Mouse (Mus musculus): Measurements from ENCODE around the gene Psmb8. TPM values are rescaled to one million over a fixed set of nuclear protein-coding genes. Genes with fewer than 3 reads are reported as not detected.

The Psmb8 gene
- total RNA-seq, 2 experiments from 2014 or later = 2.2 to 3.4 TPM

- Histone ChIP-seq H3K4me3 (peak overlapping the region; percentile 87), H3K27ac (peak overlapping the region; percentile 82)
- intact Hi-C loops (cut with DNase I) = no loop called here
- DNase-seq = peak; percentile 57
- no peak for TF ChIP-seq CTCF (IDR thresholded peaks at IDR 0.05)
Measured at GRCm38 (mm10) chr17:34197904-34198520, 491 bp downstream of the Psmb8 start.

DNA sequence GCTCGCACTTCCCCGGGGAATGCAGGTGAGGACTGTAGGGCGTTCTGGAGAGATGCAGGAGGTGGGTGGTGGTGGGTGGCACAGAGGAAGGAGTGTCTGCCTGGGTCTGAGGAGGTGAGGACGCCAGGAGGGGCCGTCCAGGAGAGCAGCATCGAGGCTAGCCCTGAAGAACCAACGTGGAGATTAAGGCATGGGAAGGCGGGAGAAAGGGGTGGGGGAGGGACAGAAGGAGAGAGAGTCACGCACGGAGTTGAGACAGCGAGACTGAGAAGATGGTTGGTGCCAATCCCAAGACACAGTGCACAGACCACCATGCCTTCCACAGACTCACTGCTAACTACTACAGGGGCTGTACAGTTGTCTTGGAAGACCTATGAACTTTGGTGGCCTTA, 996 bp downstream of the Psmb8 start:
- intact Hi-C loops (cut with DNase I) = no loop called here
- Histone ChIP-seq H3K4me3 (peak overlapping the region; percentile 87), H3K27ac (peak overlapping the region; percentile 82)
- no peak for DNase-seq
- TF ChIP-seq CTCF (IDR thresholded peaks at IDR 0.05) = no peak

DNA sequence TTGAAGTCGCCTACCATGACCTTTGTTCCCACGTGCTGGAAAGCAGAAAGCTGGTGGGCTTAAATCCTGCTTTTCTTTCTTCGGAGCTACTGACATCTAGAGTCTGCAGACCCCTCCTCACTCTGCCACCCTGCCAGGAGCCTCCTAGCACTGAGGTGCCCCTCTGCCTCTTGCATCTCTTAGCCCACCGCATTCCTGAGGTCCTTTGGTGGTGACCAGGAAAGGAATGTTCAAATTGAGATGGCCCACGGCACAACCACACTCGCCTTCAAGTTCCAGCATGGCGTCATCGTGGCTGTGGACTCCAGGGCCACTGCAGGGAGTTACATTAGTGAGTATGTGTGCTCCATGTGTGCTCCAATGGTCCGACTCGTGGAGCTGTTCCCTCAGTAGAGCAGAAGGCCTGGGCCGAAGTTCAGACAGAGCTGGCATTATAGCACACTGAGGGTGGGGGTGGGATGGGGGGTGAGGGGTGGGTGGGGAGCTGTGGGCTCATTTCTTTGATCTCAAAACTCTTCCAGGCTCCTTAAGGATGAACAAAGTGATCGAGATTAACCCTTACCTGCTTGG, 1.6 kb downstream of the Psmb8 start:
- H3K4me3 ChIP-seq = peak overlapping the region; percentile 87
- DNase-seq = no peak
- intact Hi-C loops (cut with DNase I) = no loop called here
- TF ChIP-seq CTCF (IDR thresholded peaks at IDR 0.05) = no peak
- no peak overlapping the region for H3K27ac ChIP-seq

- intact Hi-C loops (cut with DNase I) = no loop called here
- TF ChIP-seq CTCF (IDR thresholded peaks at IDR 0.05) = no peak
- no peak overlapping the region for H3K4me3 ChIP-seq
- DNase-seq = no peak
- no peak overlapping the region for H3K27ac ChIP-seq
Measured at GRCm38 (mm10) chr17:34200047-34200446, 2.5 kb downstream of the Psmb8 start.

- Histone ChIP-seq H3K27ac (no peak overlapping the region), H3K4me3 (no peak overlapping the region)
- no peak for TF ChIP-seq CTCF (IDR thresholded peaks at IDR 0.05)
- DNase-seq = no peak
- intact Hi-C loops (cut with DNase I) = no loop called here
Measured at GRCm38 (mm10) chr17:34200772-34201505, 3.4 kb downstream of the Psmb8 start.

DNA sequence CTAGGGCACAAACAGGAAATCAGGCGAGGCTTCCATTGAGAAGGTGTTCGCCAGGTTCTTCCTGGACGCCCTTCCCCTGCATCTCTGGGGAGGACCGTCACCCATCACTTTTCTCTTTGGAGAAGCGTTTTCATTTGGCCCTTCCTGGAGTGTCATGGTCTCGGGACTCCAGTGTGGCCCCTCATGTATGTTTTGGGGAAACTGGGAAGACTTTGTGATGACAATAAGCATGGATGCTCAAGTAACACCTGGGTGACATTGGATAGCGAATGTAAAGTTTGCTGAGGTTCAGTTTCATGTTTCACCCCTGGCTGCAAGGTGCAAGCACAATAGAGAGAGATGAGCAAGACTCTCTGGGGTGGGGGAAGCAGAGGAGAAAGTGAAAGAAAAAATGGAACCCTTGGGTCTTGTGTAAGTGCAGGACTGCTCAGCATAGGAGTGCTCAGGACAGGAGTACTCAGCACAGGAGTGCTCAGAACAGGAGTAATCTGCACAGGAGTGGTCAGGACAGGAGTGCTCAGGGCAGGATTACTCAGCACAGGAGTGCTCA, 4.1 kb downstream of the Psmb8 start:
- Histone ChIP-seq H3K27ac (no peak overlapping the region), H3K4me3 (no peak overlapping the region)
- no peak for DNase-seq
- TF ChIP-seq CTCF (IDR thresholded peaks at IDR 0.05) = no peak
- intact Hi-C loops (cut with DNase I) = no loop called here

- intact Hi-C loops (cut with DNase I) = no loop called here
- Histone ChIP-seq H3K4me3 (no peak overlapping the region), H3K27ac (no peak overlapping the region)
- DNase-seq = no peak
- TF ChIP-seq CTCF (IDR thresholded peaks at IDR 0.05) = no peak
Measured at GRCm38 (mm10) chr17:34202760-34203442, 5.4 kb downstream of the Psmb8 start.

DNA sequence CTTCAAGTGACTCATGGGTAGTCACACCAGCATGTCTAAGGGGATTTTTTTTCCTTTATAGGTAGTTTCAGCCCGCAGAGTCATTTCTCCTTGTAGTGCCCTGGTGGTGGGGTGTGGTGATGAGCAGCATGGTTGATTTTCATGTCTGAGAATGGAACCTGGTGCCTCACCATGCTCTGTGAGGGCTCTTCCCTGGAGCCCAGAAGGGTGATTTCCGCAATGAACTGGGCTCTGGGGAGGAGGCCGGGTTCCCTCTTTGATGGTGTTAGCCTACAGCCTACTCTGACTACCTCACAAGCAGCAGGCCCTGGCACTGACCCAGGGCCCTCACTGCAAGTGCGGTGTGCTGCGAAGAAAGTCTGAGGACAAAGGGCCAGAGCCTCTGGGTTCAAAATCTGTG, 5.9 kb downstream of the Psmb8 start, which contains the start of gene Tap2:
Gene Tap2 (plus strand): TSS at position 84 of the 400 bp plus-strand sequence.
- DNase-seq = no peak
- Histone ChIP-seq H3K27ac (peak within 1 kb of the TSS; percentile 93), H3K4me3 (peak within 1 kb of the TSS; percentile 99)
- TF ChIP-seq CTCF (IDR thresholded peaks at IDR 0.05) = no peak
- intact Hi-C loops (cut with DNase I) = no loop called here

DNA sequence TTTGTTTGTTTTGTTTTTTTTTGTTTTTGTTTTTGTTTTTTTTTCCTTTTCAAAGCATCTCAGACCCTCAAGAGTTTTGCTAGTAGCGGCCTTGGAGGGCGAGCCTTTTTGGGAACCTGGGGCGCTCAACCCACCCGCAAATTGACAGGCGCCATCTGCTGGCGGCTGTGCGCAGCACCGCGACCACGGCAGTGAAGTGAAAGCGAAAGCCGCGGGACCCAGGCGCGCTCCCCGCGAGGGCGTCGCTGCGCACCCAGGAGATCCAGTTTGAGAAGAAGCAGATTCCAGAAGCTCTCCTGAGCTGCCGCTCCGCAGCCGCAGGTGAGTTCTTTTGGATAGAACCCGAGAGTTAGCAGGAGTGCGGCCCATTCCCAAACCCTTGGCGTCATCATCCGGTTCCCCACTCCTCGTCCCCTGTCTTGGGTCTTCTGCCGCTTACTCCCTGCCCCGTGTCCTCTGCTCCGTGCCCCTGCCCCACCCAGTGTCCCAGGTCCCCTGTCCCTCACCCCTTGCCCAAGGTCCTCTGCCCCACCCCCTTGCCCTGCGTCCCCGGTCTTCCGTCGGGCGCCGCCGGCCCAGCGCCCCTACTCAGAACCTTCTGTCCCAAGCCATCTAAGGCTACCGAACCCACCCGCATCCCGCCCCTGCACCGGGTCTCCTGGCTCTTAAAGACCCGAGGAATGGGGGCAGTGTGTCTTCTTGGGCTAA, 6.9 kb downstream of the Psmb8 start:
- H3K27ac ChIP-seq = peak overlapping the region; percentile 93
- intact Hi-C loops (cut with DNase I) = loop anchor here (2.0 kb wide), 1 partner anchor 34 kb away; no protein-coding TSS in a partner anchor
- TF ChIP-seq CTCF (IDR thresholded peaks at IDR 0.05) = peak; percentile 98
- DNase-seq = peak; percentile 93
- H3K4me3 ChIP-seq = peak overlapping the region; percentile 99

GRCm38 (mm10) chr17:34205021-34205745, 7.7 kb downstream of the Psmb8 start:
- Histone ChIP-seq H3K4me3 (peak overlapping the region; percentile 99), H3K27ac (peak overlapping the region; percentile 93)
- TF ChIP-seq CTCF (IDR thresholded peaks at IDR 0.05) = no peak
- DNase-seq = peak; percentile 79
- intact Hi-C loops (cut with DNase I) = loop anchor here (2.0 kb wide), 1 partner anchor 34 kb away; no protein-coding TSS in a partner anchor

- peak overlapping the region; percentile 99 for H3K4me3 ChIP-seq
- peak overlapping the region; percentile 93 for H3K27ac ChIP-seq
Measured at GRCm38 (mm10) chr17:34205746-34206176, 8.2 kb downstream of the Psmb8 start.

More at GRCm38 (mm10) chr17:34205746-34206176, 8.2 kb downstream of the Psmb8 start:
- DNase-seq = no peak
- TF ChIP-seq CTCF (IDR thresholded peaks at IDR 0.05) = peak; percentile 67
- intact Hi-C loops (cut with DNase I) = loop anchor here (2.0 kb wide), 1 partner anchor 35 kb away; no protein-coding TSS in a partner anchor

Data from gastrocnemius, adult 2 months (tissue).